Mouse (Mus musculus) liver, postnatal 0 days (tissue): ENCODE data around the gene Bcar3. TPM values are rescaled to one million over a fixed set of nuclear protein-coding genes. Genes with fewer than 3 reads are reported as not detected.

ENCODE experiments used
- ATAC-seq: fragments of 200-750 bp; cut with Nextera tagmentation; 2 replicates; pipeline ENCODE4 v1.8.0; 2017; ENCODE audit warnings: mild to moderate bottlenecking, moderate library complexity
- DNase-seq: peaks from one replicate; pipeline ENCODE4 v3.0.0-alpha.2; 2016
- H3K27ac ChIP-seq: fragments of 300-500 bp; sonication (generic); 2 replicates; pipeline ENCODE4 v1.5.1; 2014; ENCODE audit warnings: antibody characterized with exemption, moderate library complexity, mild to moderate bottlenecking, low read depth
- H3K27me3 ChIP-seq: fragments of 300-500 bp; sonication (generic); 2 replicates; pipeline ENCODE4 v1.6.1; 2014; ENCODE audit warnings: low read length, control low read depth, mixed read lengths; ENCODE audit not compliant: insufficient read depth
- H3K36me3 ChIP-seq: fragments of 300-500 bp; sonication (generic); replicated peaks from 2 replicates; pipeline ENCODE4 v1.6.1; 2014; ENCODE audit warnings: mild to moderate bottlenecking, control low read depth, low read length, moderate library complexity, mixed read lengths; ENCODE audit not compliant: insufficient read depth
- H3K4me1 ChIP-seq: fragments of 300-500 bp; sonication (generic); 2 replicates; pipeline ENCODE4 v1.6.1; 2014; ENCODE audit warnings: antibody characterized with exemption, mild to moderate bottlenecking, control low read depth; ENCODE audit not compliant: insufficient read depth
- H3K4me2 ChIP-seq: fragments of 300-500 bp; sonication (generic); 2 replicates; pipeline ENCODE4 v1.6.1; 2014; ENCODE audit warnings: low read depth, mild to moderate bottlenecking, low read length, moderate library complexity, mixed read lengths
- H3K4me3 ChIP-seq: fragments of 300-500 bp; sonication (generic); 2 replicates; pipeline ENCODE4 v1.5.1; 2014; ENCODE audit warnings: low read depth, low read length
- H3K9ac ChIP-seq: fragments of 300-500 bp; sonication (generic); replicated peaks from 2 replicates; pipeline ENCODE4 v1.6.1; 2014; ENCODE audit warnings: mild to moderate bottlenecking, moderate library complexity
- H3K9me3 ChIP-seq: fragments of 300-500 bp; sonication (generic); 2 replicates; pipeline ENCODE4 v1.6.1; 2016; ENCODE audit warnings: mild to moderate bottlenecking, control low read depth, low read length, mixed read lengths
- CTCF ChIP-seq: sonication (generic); IDR thresholded peaks from 2 replicates; pipeline ENCODE4 v1.5.1; 2016; ENCODE audit warnings: antibody characterized with exemption, low read depth
- EP300 ChIP-seq: IDR thresholded peaks from 2 replicates; pipeline ENCODE4 v1.6.1; 2016; ENCODE audit warnings: antibody characterized with exemption, low read depth, mild to moderate bottlenecking
- whole genome bisulfite sequencing: fragments of 180-500 bp; shearing (Covaris S2); extraction: QIAGEN DNeasy Blood & Tissue Kit; methylation state at CpG from one replicate; pipeline ENCODE4 v1.1.7; 2014; ENCODE audit not compliant: insufficient replicate concordance; 5-methylcytosine and 5-hydroxymethylcytosine counted together
- polyA plus RNA-seq: library from polyadenylated mRNA; unstranded; fragments of >200 nt; fragmentation: Nextera tagmentation; extraction: Ambion mirVana; gene quantifications from 2 replicates; pipeline ENCODE4 v1.2.1, GENCODE M21; 2015

The Bcar3 gene
- polyA plus RNA-seq, 1 experiment from 2014 or later = 11.2 TPM

GRCm38 (mm10) chr3:122520875-122521274, 226.9 kb downstream of the Bcar3 start:
- no peak for TF ChIP-seq CTCF
- no peak for TF ChIP-seq EP300
- Histone ChIP-seq H3K36me3 (peaks cover 5% of the 10 kb centered on the region), H3K27ac (no peak overlapping the region), H3K9ac (no peak overlapping the region), H3K4me1 (no peaks in the 10 kb centered on the region; the same call in 1 of the 2 replicates), H3K9me3 (no peaks in the 10 kb centered on the region), H3K4me3 (no peak overlapping the region), H3K27me3 (no peaks in the 10 kb centered on the region), H3K4me2 (no peak overlapping the region)
- DNase-seq (no peak), ATAC-seq (no peak)
- WGBS = 47% methylated on average over 4 of the region's 4 CpGs

DNA sequence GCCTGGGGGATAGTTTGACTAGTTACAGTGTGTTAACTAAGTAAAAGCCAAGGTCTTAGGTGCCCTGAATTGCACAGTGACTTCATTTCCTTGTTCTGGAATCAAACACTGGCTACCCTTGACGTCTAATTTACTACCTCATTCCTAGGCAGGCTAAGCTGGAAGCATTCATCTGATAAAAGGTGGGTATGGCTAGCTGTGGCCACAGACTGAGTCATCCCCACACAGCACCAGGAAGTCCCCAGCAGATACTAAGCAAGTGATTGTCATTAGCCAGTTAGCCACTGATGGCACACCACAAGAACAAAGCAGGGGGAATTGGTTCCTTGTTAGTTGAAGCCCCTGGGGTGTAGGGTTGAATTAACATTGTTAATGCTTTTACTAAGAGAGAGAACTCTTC, 227.4 kb downstream of the Bcar3 start:
- H3K9me3 ChIP-seq = no peaks in the 10 kb centered on the region
- H3K36me3 ChIP-seq = peaks cover 4% of the 10 kb centered on the region
- no peak for DNase-seq
- H3K4me2 ChIP-seq = no peak overlapping the region
- H3K27me3 ChIP-seq = no peaks in the 10 kb centered on the region
- no peak overlapping the region for H3K9ac ChIP-seq
- H3K4me1 ChIP-seq = no peaks in the 10 kb centered on the region; the same call in 1 of the 2 replicates
- TF ChIP-seq EP300 (no peak), CTCF (no peak)
- WGBS = 31% methylated on average over 1 of the region's 1 CpGs
- ATAC-seq = no peak
- no peak overlapping the region for H3K4me3 ChIP-seq
- no peak overlapping the region for H3K27ac ChIP-seq

- Histone ChIP-seq H3K4me3 (no peak overlapping the region), H3K27ac (0 out of 2 replicates have a peak overlapping the region, but pooled peaks have one; percentile 8), H3K27me3 (no peaks in the 10 kb centered on the region), H3K4me1 (no peaks in the 10 kb centered on the region; the same call in none of the 2 replicates), H3K4me2 (no peak overlapping the region), H3K36me3 (peaks cover 5% of the 10 kb centered on the region), H3K9me3 (no peaks in the 10 kb centered on the region), H3K9ac (no peak overlapping the region)
- DNase-seq = peak; percentile 6
- WGBS = 46% methylated on average over 3 of the region's 3 CpGs
- peak; percentile 21; the same call in 1 of the 2 replicates for ATAC-seq
- TF ChIP-seq CTCF (no peak), EP300 (no peak)
Measured at GRCm38 (mm10) chr3:122528477-122528876, 234.5 kb downstream of the Bcar3 start.

DNA sequence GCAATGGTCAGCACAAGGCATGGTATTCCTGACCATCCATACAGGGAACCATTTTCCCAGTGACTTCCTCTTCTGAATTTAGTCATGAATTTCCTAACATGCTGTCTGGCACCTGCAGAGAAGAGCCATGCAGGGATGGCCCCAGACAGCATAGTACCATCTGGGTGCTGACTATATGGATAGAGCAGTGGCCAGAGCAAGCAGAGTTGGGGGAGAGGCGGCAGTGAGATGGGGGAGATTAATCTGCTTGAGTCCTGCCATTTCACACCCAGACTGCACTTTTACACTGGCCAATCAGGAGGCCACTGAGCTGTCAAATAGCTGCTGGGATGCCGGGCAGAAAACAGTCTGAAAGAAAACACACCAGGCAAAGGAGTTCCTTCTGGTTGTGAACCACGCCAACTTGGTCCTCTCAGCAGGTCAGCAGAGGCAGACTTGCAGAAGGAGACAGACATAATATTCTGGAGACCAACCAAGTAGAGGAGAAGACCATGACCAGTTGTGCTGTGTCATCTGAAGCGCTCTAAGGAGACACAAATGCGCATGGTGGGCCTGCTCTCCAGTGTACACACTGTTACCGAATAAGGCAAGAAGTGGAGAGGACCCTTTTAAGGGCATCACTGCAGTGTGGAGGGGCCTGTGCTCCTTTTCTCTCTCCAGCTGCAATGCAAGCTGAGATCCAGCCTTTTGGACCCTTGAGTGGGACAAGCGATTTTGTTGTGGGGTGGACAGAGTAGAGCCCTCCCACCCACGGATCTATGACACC, 242.2 kb downstream of the Bcar3 start:
- H3K27me3 ChIP-seq = no peaks in the 10 kb centered on the region
- ATAC-seq (no peak), DNase-seq (no peak)
- H3K9ac ChIP-seq = no peak overlapping the region
- no peak overlapping the region for H3K27ac ChIP-seq
- H3K4me1 ChIP-seq = no peaks in the 10 kb centered on the region
- TF ChIP-seq EP300 (no peak), CTCF (no peak)
- H3K4me2 ChIP-seq = no peak overlapping the region
- no peaks in the 10 kb centered on the region; the same call in 1 of the 2 replicates for H3K36me3 ChIP-seq
- H3K9me3 ChIP-seq = no peaks in the 10 kb centered on the region
- 78% methylated on average over 8 of the region's 8 CpGs for WGBS
- no peak overlapping the region for H3K4me3 ChIP-seq

DNA sequence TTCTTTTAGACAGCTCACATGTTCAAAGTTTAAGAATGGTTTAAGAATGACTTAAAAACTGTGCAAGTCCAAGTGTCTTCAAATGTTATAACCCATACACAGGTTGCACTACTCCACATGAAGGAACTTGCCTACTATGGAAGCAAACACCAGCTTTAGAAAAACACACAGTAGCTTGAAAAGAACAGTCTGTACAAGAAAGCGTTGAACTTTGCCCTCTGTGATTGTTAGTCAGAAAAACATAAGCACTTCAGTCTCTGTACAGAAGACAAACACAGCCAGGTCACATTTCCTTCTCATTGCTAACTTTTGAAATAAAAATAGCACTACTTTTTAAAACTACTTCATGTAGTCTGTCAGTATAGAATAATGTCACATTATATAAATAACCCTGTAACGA, 244.9 kb downstream of the Bcar3 start:
- H3K9me3 ChIP-seq = no peaks in the 10 kb centered on the region
- no peak overlapping the region for H3K4me2 ChIP-seq
- no peak overlapping the region for H3K27ac ChIP-seq
- DNase-seq = no peak
- H3K27me3 ChIP-seq = no peaks in the 10 kb centered on the region
- H3K36me3 ChIP-seq = 0 out of 2 replicates have a peak, but pooled peaks cover 2% of the 10 kb centered on the region
- no peaks in the 10 kb centered on the region for H3K4me1 ChIP-seq
- TF ChIP-seq EP300 = no peak
- no peak for TF ChIP-seq CTCF
- H3K9ac ChIP-seq = no peak overlapping the region
- 73% methylated on average over 2 of the region's 2 CpGs for WGBS
- no peak overlapping the region for H3K4me3 ChIP-seq
- ATAC-seq = no peak

DNA sequence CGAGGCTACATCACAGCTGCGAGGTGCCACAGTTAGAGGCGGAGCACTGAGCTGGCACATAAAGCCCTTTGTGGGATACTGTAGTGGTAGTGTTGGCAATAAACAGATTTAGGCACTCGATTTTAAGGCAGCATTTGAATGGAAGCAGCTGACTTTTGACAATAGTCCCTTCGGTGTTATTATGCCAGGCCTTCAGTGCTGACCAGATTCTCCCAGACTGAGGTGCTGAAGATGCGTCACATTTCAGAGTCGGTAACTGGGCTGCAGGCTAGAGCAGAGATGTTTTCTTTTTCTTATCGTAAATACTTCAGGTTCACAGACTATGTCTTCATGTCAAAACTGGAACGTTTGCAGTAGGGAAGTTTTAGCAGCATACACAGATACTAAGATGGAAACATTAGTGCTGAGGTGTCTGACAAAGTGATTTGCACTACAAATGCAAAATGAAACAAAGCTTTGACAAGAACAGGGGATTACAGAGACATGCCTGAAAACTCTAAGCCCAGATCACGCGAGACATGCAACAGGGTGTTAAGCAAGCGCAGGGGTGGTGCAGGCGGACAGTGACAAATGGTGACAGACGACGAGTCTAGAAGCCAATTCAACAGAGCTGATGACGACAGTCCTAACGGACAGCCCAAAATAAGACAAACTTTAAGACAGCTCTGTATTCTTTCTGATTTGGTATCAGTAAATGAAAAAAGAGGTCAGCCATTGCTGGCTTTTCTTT, 246.2 kb downstream of the Bcar3 start:
- Histone ChIP-seq H3K4me2 (no peak overlapping the region), H3K27me3 (no peaks in the 10 kb centered on the region), H3K4me3 (no peak overlapping the region), H3K27ac (no peak overlapping the region), H3K36me3 (peaks cover 7% of the 10 kb centered on the region; the same call in 1 of the 2 replicates), H3K4me1 (no peaks in the 10 kb centered on the region), H3K9ac (no peak overlapping the region), H3K9me3 (no peaks in the 10 kb centered on the region)
- no peak for TF ChIP-seq EP300
- TF ChIP-seq CTCF = no peak
- DNase-seq (no peak), ATAC-seq (no peak)
- 73% methylated on average over 17 of the region's 17 CpGs for WGBS
